Mouse (Mus musculus) myocyte (in vitro differentiated cells): ENCODE results near the gene Fam186a. TPM values are rescaled to one million over a fixed set of nuclear protein-coding genes. Genes with fewer than 3 reads are reported as not detected.

Experiments used
- H3K27me3 ChIP-seq: one replicate; pipeline ENCODE4 v1.6.1; 2011; ENCODE audit not compliant: control insufficient read depth, insufficient read depth, insufficient read length
- H3K36me3 ChIP-seq: one replicate; pipeline ENCODE4 v1.6.1; 2011; ENCODE audit not compliant: control insufficient read depth, insufficient read depth
- H3K4me2 ChIP-seq: one replicate; pipeline ENCODE4 v1.6.1; 2011; ENCODE audit warnings: low read depth, control low read depth
- H3K4me3 ChIP-seq: one replicate; pipeline ENCODE4 v1.5.1; 2011; ENCODE audit warnings: mild to moderate bottlenecking, control low read depth, moderate library complexity
- H3K79me2 ChIP-seq: one replicate; pipeline ENCODE4 v1.6.1; 2011; ENCODE audit not compliant: control insufficient read depth, insufficient read depth
- H3ac ChIP-seq: one replicate; pipeline ENCODE4 v1.6.1; 2011; ENCODE audit not compliant: control insufficient read depth, insufficient read length
- CEBPB ChIP-seq: IDR thresholded peaks from 2 replicates; pipeline ENCODE4 v1.6.1; 2011; ENCODE audit warnings: mild to moderate bottlenecking, moderate library complexity; ENCODE audit not compliant: poor library complexity, insufficient read depth, severe bottlenecking
- E2F4 ChIP-seq: IDR thresholded peaks from one replicate; pipeline ENCODE4 v1.6.1; 2011; ENCODE audit warnings: mild to moderate bottlenecking, control low read depth, moderate library complexity; ENCODE audit not compliant: insufficient read depth
- MAX ChIP-seq: IDR thresholded peaks from one replicate; pipeline ENCODE4 v1.6.1; 2011; ENCODE audit warnings: low read depth, mild to moderate bottlenecking, control low read depth
- MYOD1 ChIP-seq, 3 experiments: IDR thresholded peaks; one replicate each; pipeline ENCODE4 v1.6.1; 2011; ENCODE audit warnings: control low read depth in 2 of 3, low read depth in 2 of 3, mild to moderate bottlenecking in 2 of 3, moderate library complexity in 1 of 3; ENCODE audit not compliant: insufficient read length in 2 of 3, control insufficient read depth in 1 of 3
- MYOG ChIP-seq, 3 experiments: IDR thresholded peaks; one replicate each; pipeline ENCODE4 v1.6.1; 2011; ENCODE audit warnings: control low read depth in 2 of 3, low read depth in 2 of 3, mild to moderate bottlenecking in 2 of 3; ENCODE audit not compliant: insufficient read length in 2 of 3, control insufficient read depth in 1 of 3, insufficient read depth in 1 of 3
- POLR2A ChIP-seq: IDR thresholded peaks from one replicate; pipeline ENCODE4 v1.6.1; 2011; ENCODE audit warnings: low read depth, mild to moderate bottlenecking, control low read depth, moderate library complexity; ENCODE audit not compliant: insufficient read length
- POLR2AphosphoS2 ChIP-seq: IDR thresholded peaks from one replicate; pipeline ENCODE4 v1.6.1; 2011; ENCODE audit warnings: low read depth, control low read depth; ENCODE audit not compliant: insufficient read length
- REST ChIP-seq: IDR thresholded peaks from one replicate; pipeline ENCODE4 v1.6.1; 2011; ENCODE audit warnings: mild to moderate bottlenecking, control low read depth, moderate library complexity; ENCODE audit not compliant: insufficient read depth, insufficient read length
- SRF ChIP-seq: IDR thresholded peaks from one replicate; pipeline ENCODE4 v1.6.1; 2011; ENCODE audit warnings: low read depth; ENCODE audit not compliant: control insufficient read depth, insufficient read length
- TCF12 ChIP-seq: IDR thresholded peaks from one replicate; pipeline ENCODE4 v1.6.1; 2011; ENCODE audit warnings: mild to moderate bottlenecking, control low read depth; ENCODE audit not compliant: poor library complexity, insufficient read depth, severe bottlenecking
- TCF3 ChIP-seq: IDR thresholded peaks from one replicate; pipeline ENCODE4 v1.6.1; 2011; ENCODE audit warnings: low read depth, control low read depth; ENCODE audit not compliant: insufficient read length
- USF1 ChIP-seq: IDR thresholded peaks from one replicate; pipeline ENCODE4 v1.6.1; 2011; ENCODE audit warnings: low read depth, mild to moderate bottlenecking, control low read depth, moderate library complexity
- polyA plus RNA-seq: library from polyadenylated mRNA; unstranded; fragments of >200 nt; fragmentation: generic; extraction: Trizol; gene quantifications from one replicate; pipeline ENCODE4 v1.2.1, GENCODE M21; 2012; ENCODE audit warnings: missing spikeins

The Fam186a gene
- polyA plus RNA-seq, 1 experiment, result 0.22 TPM

DNA sequence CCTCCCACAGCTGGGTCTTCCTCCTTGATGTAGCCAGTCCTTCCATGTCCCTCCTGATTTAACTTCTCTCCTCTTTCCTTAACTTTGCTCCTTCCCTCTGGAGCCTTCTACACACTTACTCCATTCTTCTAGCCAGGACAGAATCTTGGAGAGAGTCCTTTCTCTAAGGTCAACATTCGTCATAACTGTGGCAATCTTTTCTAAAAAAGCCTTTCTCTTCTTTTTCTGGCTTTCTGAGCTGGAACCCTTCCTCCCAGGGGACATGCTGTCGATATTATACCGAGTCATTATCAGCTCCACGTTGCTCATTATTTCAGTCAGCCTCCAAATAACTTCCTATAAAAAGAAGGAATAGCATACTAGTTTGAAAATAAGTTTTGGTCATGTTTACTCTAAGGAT lies 11.5 kb downstream of the Fam186a start:
- H3K27me3 ChIP-seq, result peaks cover 4% of the 10 kb centered on the region
- H3K79me2 ChIP-seq, result no peaks in the 10 kb centered on the region
- H3K36me3 ChIP-seq, result no peaks in the 10 kb centered on the region
- no peak overlapping the region for H3ac ChIP-seq
- TF ChIP-seq MYOD1 (IDR thresholded peaks at IDR 0.05; ENCODE audit: control insufficient read depth in 1 of 3, insufficient read length in 2 of 3, low read depth in 2 of 3) (no peak), USF1 (no peak), POLR2A (no peak), E2F4 (no peak), TCF3 (no peak), SRF (no peak), REST (no peak), POLR2AphosphoS2 (no peak), MYOG (IDR thresholded peaks at IDR 0.05; ENCODE audit: control insufficient read depth in 1 of 3, insufficient read depth in 1 of 3, insufficient read length in 2 of 3, low read depth in 2 of 3) (no peak)
- H3K4me3 ChIP-seq, result no peak overlapping the region
- no peak overlapping the region for H3K4me2 ChIP-seq

DNA sequence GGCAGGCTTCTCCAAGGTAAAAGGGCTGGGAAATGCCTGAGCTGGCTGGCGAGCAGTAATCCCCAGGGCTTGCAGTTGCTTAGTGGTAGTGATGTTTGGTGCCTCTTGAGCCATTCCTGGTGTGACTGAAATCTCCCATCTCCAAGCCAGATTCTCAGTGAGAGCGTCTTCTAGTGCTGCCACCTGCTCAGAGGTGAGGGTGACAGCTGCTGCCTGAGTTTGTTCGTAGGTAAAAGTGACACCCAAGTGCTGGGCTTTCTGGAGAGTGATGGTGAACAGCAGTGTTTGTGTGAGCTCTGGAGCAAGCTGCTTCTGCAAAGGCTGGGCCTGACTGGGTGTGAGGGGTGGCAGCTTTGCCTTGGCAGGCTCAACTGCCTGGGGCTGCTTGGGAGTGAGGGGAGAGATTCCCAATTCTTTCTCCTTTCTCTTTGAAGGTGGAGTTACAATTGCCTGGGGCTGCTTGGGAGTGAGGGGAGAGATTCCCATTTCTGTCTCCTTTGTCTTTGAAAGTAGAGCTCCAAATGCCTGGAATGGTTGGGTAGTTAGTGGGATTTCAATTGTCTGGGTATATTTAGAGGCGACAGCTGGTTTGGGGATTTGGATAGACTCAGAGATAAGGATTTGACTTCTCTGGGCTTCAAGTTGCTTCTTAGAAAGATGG lies 25.8 kb downstream of the Fam186a start:
- H3K27me3 ChIP-seq, result peaks cover 3% of the 10 kb centered on the region
- peak overlapping the region; percentile 41 for H3K4me2 ChIP-seq
- H3K4me3 ChIP-seq, result no peak overlapping the region
- no peak overlapping the region for H3ac ChIP-seq
- TF ChIP-seq TCF3 (no peak), MYOG (IDR thresholded peaks at IDR 0.05; ENCODE audit: control insufficient read depth in 1 of 3, insufficient read depth in 1 of 3, insufficient read length in 2 of 3, low read depth in 2 of 3) (peak in 2 of 3 experiments; percentile 71 to 86), MYOD1 (IDR thresholded peaks at IDR 0.05; ENCODE audit: control insufficient read depth in 1 of 3, insufficient read length in 2 of 3, low read depth in 2 of 3) (peak; percentile 33 to 56 (median 37)), CEBPB (no peak)
- no peaks in the 10 kb centered on the region for H3K36me3 ChIP-seq
- H3K79me2 ChIP-seq, result no peaks in the 10 kb centered on the region

DNA sequence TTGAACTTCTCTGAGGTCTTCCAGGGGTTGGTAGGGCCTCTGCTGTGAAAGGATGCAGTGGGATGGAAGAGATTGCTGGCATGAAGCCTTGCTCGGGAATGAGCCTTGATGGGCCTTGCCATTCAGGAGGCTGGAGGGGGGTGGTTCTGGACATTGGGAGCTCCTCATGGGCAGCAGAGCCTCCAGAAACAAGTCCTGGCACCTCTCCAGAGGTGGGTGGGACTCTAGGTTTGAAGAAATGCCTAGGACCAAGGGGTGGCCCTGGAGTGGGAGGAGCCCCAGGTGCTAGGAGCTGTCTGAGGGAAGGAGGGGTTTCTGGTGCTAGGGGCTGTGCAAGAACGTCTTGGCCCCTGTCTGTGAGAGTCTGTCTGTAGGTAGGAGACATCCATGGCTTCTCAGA lies 26.4 kb downstream of the Fam186a start:
- no peaks in the 10 kb centered on the region for H3K79me2 ChIP-seq
- no peak overlapping the region for H3ac ChIP-seq
- no peak overlapping the region for H3K4me3 ChIP-seq
- peak overlapping the region; percentile 41 for H3K4me2 ChIP-seq
- TF ChIP-seq POLR2A (no peak), CEBPB (no peak), MAX (no peak)
- no peaks in the 10 kb centered on the region for H3K36me3 ChIP-seq
- peaks cover 3% of the 10 kb centered on the region for H3K27me3 ChIP-seq

DNA sequence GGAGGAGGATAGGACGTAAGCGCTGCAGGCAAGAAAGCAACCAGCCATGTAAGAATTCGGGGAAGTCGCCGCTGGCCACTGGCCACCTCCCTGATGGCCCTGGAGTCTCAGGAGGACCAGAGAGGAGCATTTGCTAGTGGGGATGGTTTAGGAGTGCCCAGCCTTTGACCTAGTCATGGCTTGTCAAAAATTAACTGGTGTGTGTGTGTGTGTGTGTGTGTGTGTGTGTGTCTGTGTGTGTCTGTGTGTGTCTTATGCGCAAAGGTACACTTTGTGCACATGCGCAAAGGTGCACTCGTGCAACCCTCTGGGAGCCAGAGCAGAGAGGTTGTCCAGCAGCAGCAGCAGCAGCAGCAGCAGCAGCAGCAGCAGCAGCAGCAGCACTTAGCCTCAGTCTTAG lies 29.0 kb downstream of the Fam186a start:
- Histone ChIP-seq H3ac (no peak overlapping the region), H3K4me3 (no peak overlapping the region), H3K27me3 (peaks cover 3% of the 10 kb centered on the region), H3K4me2 (no peak overlapping the region), H3K79me2 (no peaks in the 10 kb centered on the region), H3K36me3 (no peaks in the 10 kb centered on the region)
- no peak for TF ChIP-seq POLR2AphosphoS2
- TF ChIP-seq TCF12, result no peak
- no peak for TF ChIP-seq USF1
- TF ChIP-seq MYOG (IDR thresholded peaks at IDR 0.05; ENCODE audit: control insufficient read depth in 1 of 3, insufficient read depth in 1 of 3, insufficient read length in 2 of 3, low read depth in 2 of 3), result no peak
- TF ChIP-seq MYOD1 (IDR thresholded peaks at IDR 0.05; ENCODE audit: control insufficient read depth in 1 of 3, insufficient read length in 2 of 3, low read depth in 2 of 3), result no peak
- TF ChIP-seq REST, result no peak
- TF ChIP-seq CEBPB, result no peak
- TF ChIP-seq TCF3, result no peak
- TF ChIP-seq MAX, result no peak
- no peak for TF ChIP-seq SRF
- TF ChIP-seq E2F4, result no peak
- no peak for TF ChIP-seq POLR2A

DNA sequence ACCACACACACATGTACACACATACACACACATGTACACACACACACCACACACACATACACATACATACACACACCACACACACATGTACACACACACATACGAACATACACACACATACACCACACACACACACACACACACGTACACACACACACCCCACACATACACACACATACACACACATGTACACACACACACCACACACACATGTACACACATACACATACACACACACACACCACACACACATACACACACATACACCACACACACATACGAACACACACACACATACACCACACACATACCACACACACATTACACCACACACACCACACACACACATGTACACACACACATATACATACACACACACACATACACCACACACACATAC lies 30.2 kb downstream of the Fam186a start:
- H3K27me3 ChIP-seq, result peaks cover 3% of the 10 kb centered on the region
- TF ChIP-seq E2F4 (no peak), REST (no peak), POLR2AphosphoS2 (no peak), SRF (no peak), TCF3 (no peak), POLR2A (no peak), TCF12 (no peak), CEBPB (no peak), MAX (no peak), MYOD1 (IDR thresholded peaks at IDR 0.05; ENCODE audit: control insufficient read depth in 1 of 3, insufficient read length in 2 of 3, low read depth in 2 of 3) (no peak), USF1 (no peak)
- H3K79me2 ChIP-seq, result no peaks in the 10 kb centered on the region
- no peak overlapping the region for H3K4me2 ChIP-seq
- H3K36me3 ChIP-seq, result no peaks in the 10 kb centered on the region
- no peak overlapping the region for H3ac ChIP-seq
- no peak overlapping the region for H3K4me3 ChIP-seq
